Mouse (Mus musculus): Measurements from ENCODE around the gene Tmem132e. TPM values are rescaled to one million over a fixed set of nuclear protein-coding genes. Genes with fewer than 3 reads are reported as not detected.

The Tmem132e gene
- polyA plus RNA-seq (2016; fragmentation: Nextera tagmentation; extraction: Ambion mirVana) = 1.8 and 2.4 TPM in 2 replicates

DNA sequence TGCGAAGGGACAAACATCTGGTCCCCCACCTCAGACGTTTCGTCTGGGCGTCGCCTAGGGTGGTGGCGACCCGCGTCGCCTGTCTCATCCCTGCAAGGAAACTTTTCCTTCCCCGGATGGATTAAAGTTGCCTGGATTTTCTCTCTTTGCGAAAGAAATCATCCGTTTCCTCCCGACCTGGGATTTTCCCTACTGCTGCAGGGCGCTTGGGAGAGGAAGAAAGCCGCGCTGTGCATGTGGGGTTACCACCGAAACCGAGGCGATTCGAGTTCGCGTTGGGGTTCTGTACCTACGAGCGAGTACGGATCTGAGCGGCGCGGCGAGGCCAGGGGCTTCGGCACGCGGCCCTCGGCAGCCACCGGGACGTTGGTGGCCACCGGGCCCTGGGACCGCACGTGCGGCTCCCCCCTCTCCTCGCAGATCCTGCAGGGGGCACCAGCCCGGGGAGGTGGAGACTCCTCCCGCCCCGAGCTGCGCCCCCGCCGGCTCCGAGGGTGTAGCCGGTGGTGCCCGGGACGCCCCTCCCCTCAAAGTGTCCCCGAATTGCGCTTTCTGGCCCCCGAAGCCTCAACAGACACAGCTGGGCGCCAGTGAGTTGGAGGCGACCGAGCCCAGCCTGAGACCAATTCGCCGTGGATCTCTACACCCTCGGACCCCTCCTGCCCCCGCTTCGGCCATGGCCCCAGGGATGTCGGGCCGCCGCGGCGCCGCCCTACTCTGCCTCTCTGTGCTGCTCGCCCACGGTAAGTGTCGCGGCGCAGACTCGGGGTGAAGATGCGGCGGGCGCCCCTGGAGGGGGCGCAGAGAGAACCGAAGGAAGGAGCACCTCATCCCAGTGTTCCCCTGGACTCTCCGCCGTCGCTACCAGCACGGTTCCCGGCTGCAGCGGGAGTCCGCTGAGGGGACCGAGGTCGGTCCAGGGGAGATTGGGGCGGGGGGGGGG lies at the start of gene Tmem132e:
Tmem132e (plus strand) TSS at position 530 of the 943 bp plus-strand sequence.
- H3K4me1 ChIP-seq = peaks cover 16% of the 10 kb centered on the region
- peak within 1 kb of the TSS; percentile 96 for H3K4me2 ChIP-seq (replicated peaks)
- peak within 1 kb of the TSS; percentile 60 for H3K4me3 ChIP-seq
- no peak within 1 kb of the TSS for H3K27ac ChIP-seq
- WGBS = under 1% methylated on average over 85 of the region's 88 CpGs
- H3K36me3 ChIP-seq = no peaks in the 10 kb centered on the region
- ATAC-seq (ENCODE audit: insufficient number of reproducible peaks, insufficient read depth, low FRiP score, low TSS enrichment) = peak; percentile 29; the same call in 1 of the 2 replicates
- peak within 1 kb of the TSS; percentile 57 for H3K9ac ChIP-seq
- peaks cover 93% of the 10 kb centered on the region for H3K27me3 ChIP-seq
- no peaks in the 10 kb centered on the region for H3K9me3 ChIP-seq

DNA sequence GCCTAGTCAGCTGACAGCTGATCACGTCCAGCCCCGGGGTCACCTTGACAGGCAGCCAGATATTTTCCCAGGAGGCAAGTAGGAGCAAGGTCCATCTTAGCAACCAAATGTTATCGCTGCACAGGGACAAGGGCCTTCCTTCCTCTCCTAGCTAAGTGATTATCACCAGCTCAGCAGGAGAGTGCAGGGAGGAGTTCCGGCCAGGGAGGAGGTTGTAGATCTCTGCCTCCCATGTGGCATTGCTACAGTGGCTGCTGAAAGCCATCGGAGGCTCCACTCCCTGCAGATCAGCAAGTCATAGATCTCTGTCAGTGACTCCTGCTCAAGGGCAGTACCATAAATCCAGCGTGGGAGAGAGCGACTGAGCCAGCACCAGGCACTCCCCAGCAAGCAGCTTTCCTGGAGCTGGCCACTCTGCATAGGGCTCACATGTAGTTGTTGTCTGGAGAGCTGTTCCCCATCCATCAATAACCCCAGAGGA lies 48.7 kb upstream of the Tmem132e start:
- Histone ChIP-seq H3K27ac (0 out of 2 replicates have a peak overlapping the region, but pooled peaks have one; percentile 23), H3K9ac (no peak overlapping the region), H3K4me3 (no peak overlapping the region), H3K4me1 (0 out of 2 replicates have a peak, but pooled peaks cover 4% of the 10 kb centered on the region), H3K27me3 (no peaks in the 10 kb centered on the region), H3K4me2 (replicated peaks) (no peak overlapping the region), H3K36me3 (no peaks in the 10 kb centered on the region), H3K9me3 (no peaks in the 10 kb centered on the region)
- ATAC-seq (ENCODE audit: insufficient number of reproducible peaks, insufficient read depth, low FRiP score, low TSS enrichment) = no peak
- 43% methylated on average over 7 of the region's 7 CpGs for WGBS

DNA sequence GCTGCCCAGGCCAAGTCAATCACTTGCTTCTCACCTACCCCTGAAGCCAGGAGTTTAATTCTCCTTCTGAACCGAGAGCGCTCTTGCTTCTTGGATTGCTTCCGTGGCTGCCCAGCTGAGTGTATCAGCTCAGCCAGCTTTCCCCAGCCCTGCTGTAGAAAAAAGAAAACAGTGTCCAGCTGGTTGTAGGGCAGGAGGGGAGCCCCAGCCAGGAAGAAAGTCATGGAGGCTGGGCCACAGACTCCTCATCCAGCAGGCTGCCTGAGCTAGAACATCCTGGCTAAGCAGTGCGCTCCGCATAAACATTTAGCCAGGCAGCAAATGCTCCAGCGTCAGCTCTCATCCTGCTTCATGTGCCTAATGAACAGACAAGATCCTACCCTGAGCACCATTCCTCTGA lies 48.3 kb upstream of the Tmem132e start:
- H3K27ac ChIP-seq = 0 out of 2 replicates have a peak overlapping the region, but pooled peaks have one; percentile 23
- no peaks in the 10 kb centered on the region for H3K9me3 ChIP-seq
- ATAC-seq (ENCODE audit: insufficient number of reproducible peaks, insufficient read depth, low FRiP score, low TSS enrichment) = no peak
- 0 out of 2 replicates have a peak, but pooled peaks cover 4% of the 10 kb centered on the region for H3K4me1 ChIP-seq
- no peak overlapping the region for H3K4me2 ChIP-seq (replicated peaks)
- no peak overlapping the region for H3K4me3 ChIP-seq
- 53% methylated on average over 6 of the region's 6 CpGs for whole genome bisulfite sequencing
- no peaks in the 10 kb centered on the region for H3K36me3 ChIP-seq
- H3K27me3 ChIP-seq = no peaks in the 10 kb centered on the region
- H3K9ac ChIP-seq = no peak overlapping the region

DNA sequence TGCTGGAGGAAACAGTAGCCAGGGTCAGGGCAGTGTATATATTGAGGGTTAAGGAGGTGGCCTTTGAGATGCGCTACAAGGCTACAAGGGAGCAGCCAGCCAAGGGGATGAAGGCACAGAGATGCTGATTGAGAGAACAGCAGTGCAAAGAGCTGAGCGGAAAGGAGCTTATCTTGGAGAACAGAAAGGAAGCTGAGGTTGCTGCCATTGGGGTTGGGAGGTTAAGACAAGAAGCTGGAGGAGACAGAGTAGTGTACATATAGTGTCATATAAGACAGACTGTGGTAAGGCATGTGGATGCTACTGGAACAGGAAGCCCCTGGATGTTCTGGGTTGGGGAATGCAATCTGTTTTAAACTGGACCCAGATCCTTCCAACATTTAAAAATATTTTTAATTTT lies 47.8 kb upstream of the Tmem132e start:
- ATAC-seq (ENCODE audit: insufficient number of reproducible peaks, insufficient read depth, low FRiP score, low TSS enrichment) = no peak
- Histone ChIP-seq H3K9me3 (no peaks in the 10 kb centered on the region), H3K27ac (no peak overlapping the region), H3K4me3 (no peak overlapping the region), H3K36me3 (no peaks in the 10 kb centered on the region), H3K4me2 (replicated peaks) (no peak overlapping the region), H3K27me3 (no peaks in the 10 kb centered on the region), H3K4me1 (0 out of 2 replicates have a peak, but pooled peaks cover 4% of the 10 kb centered on the region), H3K9ac (no peak overlapping the region)
- WGBS = 46% methylated on average over 2 of the region's 2 CpGs

DNA sequence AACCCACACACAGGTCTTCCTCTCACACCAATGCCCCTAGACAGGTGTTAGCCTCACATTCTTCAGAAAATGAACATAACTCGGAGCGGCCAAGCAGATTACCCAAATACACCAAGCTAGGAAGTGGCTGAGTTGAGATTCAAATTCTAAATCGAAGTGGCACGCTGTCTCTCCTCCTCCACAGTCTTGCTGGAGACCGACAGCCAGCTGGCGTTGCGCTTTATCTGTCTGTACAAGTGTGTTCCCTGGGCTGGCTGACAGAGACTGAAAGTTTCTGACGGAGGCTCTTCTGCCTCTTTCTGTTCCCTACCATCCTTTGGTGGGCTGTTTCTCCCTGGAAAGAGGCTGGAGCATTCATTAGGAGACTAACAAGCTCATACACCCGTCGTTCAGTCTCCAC lies 37.7 kb upstream of the Tmem132e start:
- no peaks in the 10 kb centered on the region for H3K36me3 ChIP-seq
- no peaks in the 10 kb centered on the region for H3K27me3 ChIP-seq
- 84% methylated on average over 10 of the region's 10 CpGs for WGBS
- ATAC-seq (ENCODE audit: insufficient number of reproducible peaks, insufficient read depth, low FRiP score, low TSS enrichment) = no peak
- H3K9ac ChIP-seq = no peak overlapping the region
- no peak overlapping the region for H3K4me2 ChIP-seq (replicated peaks)
- H3K27ac ChIP-seq = no peak overlapping the region
- no peaks in the 10 kb centered on the region for H3K9me3 ChIP-seq
- no peaks in the 10 kb centered on the region for H3K4me1 ChIP-seq
- H3K4me3 ChIP-seq = no peak overlapping the region

DNA sequence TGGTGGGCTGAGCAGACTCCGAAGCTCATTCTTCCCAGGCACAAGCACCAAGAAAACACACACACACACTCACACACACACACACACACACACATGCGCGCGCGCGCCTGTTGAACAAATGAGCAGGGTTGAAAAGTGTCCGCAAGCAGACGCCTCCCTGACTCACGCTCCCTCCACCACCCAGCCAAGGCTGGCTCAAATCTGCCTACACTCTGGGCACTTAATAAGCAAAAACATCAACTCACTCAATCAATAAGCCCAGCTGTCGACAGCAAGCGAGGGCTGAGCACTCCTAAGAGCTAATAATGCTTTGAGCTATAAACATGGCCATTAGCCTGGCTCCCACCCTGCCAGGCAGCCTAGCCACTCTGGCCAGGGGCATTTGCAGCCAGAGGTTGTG lies 18.5 kb upstream of the Tmem132e start:
- no peak overlapping the region for H3K27ac ChIP-seq
- 85% methylated on average over 11 of the region's 11 CpGs for WGBS
- H3K4me3 ChIP-seq = no peak overlapping the region
- no peak for ATAC-seq (ENCODE audit: insufficient number of reproducible peaks, insufficient read depth, low FRiP score, low TSS enrichment)
- H3K9ac ChIP-seq = no peak overlapping the region
- no peaks in the 10 kb centered on the region for H3K4me1 ChIP-seq
- H3K27me3 ChIP-seq = no peaks in the 10 kb centered on the region
- no peak overlapping the region for H3K4me2 ChIP-seq (replicated peaks)
- H3K36me3 ChIP-seq = no peaks in the 10 kb centered on the region
- no peaks in the 10 kb centered on the region for H3K9me3 ChIP-seq

DNA sequence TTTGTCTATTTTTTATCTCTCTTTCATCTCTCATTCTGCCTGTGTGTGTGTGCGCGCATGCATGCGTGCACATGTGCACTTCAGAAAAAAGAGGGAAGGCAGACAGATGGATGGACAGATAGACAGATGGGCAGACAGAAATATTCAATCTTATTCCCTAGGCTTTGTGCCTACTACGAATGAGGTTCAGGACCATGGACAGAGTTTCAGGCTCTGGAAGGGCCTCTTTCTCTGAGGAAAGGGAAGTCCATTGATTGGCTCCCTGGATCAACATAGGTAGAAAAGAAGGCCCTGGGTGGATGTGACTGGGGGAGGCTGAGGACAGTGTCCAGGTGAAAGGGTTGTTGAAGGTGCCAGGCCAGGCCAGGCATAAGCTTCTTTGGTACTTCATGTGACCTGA lies 17.1 kb upstream of the Tmem132e start:
- Histone ChIP-seq H3K4me1 (no peaks in the 10 kb centered on the region), H3K27ac (no peak overlapping the region), H3K27me3 (no peaks in the 10 kb centered on the region), H3K36me3 (no peaks in the 10 kb centered on the region), H3K4me3 (no peak overlapping the region), H3K4me2 (replicated peaks) (no peak overlapping the region), H3K9ac (no peak overlapping the region), H3K9me3 (no peaks in the 10 kb centered on the region)
- 71% methylated on average over 4 of the region's 4 CpGs for WGBS
- ATAC-seq (ENCODE audit: insufficient number of reproducible peaks, insufficient read depth, low FRiP score, low TSS enrichment) = no peak

DNA sequence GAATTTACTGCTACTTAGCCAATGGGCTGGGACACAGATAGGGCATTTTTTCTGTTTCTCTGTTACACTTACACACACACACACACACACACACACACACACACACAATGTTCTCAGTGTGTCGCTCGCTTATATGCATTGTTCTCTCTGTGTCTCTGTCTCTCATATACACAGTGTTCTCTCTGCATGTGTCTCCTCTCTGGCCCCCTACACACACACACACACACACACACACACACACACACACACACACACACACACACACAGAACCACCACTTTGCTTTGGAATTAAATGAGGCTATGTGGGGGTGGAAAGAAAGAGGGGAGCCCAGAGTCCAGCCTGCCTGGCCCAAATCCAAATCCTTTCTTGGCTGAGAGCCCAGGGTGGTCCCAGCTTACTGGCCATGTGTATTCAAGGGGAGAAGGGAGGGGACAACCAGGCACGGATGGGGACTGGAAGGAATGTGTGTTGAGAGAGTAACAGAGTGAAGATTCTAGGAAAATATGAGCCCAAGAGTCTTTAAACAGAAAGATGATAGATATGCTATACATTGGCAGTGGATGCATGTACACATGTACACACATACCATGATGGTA lies 8.0 kb upstream of the Tmem132e start:
- no peaks in the 10 kb centered on the region for H3K36me3 ChIP-seq
- H3K9ac ChIP-seq = no peak overlapping the region
- peaks cover 10% of the 10 kb centered on the region; the same call in 1 of the 2 replicates for H3K4me1 ChIP-seq
- H3K27ac ChIP-seq = no peak overlapping the region
- no peaks in the 10 kb centered on the region for H3K9me3 ChIP-seq
- H3K4me3 ChIP-seq = no peak overlapping the region
- peak; percentile 69; the same call in 1 of the 2 replicates for ATAC-seq (ENCODE audit: insufficient number of reproducible peaks, insufficient read depth, low FRiP score, low TSS enrichment)
- WGBS = 49% methylated on average over 3 of the region's 3 CpGs
- H3K4me2 ChIP-seq (replicated peaks) = no peak overlapping the region
- H3K27me3 ChIP-seq = peaks cover 33% of the 10 kb centered on the region

DNA sequence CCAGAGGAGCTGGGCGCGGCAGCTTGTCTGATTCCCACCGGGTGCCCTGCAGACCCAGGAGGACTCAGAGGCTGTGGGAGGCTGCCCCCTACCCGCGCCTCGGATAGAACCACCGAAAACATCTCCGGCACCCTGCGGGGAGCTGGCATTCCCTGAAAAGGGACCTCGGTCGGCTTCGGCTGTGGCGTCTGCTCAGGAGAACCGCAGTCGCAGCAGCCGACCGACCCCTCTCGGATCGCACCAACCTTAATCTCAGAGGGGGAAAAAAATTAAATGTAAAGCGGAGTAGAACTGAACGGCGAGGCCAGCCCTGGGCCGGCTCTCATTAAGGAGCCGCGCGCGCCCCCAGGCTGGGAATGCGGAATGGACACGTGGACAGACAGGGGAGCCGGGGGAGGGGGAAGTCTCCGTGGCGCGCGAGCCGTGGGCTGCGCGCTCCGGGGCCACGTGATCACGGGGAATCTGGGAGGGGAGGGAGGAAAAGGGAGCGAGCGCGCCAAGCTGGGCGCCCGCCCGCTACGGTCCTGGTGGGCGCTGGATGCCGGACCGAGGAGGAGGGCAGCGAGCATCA lies 1.6 kb upstream of the Tmem132e start:
- under 1% methylated on average over 51 of the region's 51 CpGs for WGBS
- peaks cover 16% of the 10 kb centered on the region for H3K4me1 ChIP-seq
- no peak overlapping the region; the same call in 1 of the 2 replicates for H3K27ac ChIP-seq
- peak overlapping the region; percentile 60 for H3K4me3 ChIP-seq
- ATAC-seq (ENCODE audit: insufficient number of reproducible peaks, insufficient read depth, low FRiP score, low TSS enrichment) = peak; percentile 57; the same call in 1 of the 2 replicates
- H3K9ac ChIP-seq = no peak overlapping the region
- H3K36me3 ChIP-seq = no peaks in the 10 kb centered on the region
- no peaks in the 10 kb centered on the region for H3K9me3 ChIP-seq
- H3K4me2 ChIP-seq (replicated peaks) = peak overlapping the region; percentile 96
- H3K27me3 ChIP-seq = peaks cover 96% of the 10 kb centered on the region

DNA sequence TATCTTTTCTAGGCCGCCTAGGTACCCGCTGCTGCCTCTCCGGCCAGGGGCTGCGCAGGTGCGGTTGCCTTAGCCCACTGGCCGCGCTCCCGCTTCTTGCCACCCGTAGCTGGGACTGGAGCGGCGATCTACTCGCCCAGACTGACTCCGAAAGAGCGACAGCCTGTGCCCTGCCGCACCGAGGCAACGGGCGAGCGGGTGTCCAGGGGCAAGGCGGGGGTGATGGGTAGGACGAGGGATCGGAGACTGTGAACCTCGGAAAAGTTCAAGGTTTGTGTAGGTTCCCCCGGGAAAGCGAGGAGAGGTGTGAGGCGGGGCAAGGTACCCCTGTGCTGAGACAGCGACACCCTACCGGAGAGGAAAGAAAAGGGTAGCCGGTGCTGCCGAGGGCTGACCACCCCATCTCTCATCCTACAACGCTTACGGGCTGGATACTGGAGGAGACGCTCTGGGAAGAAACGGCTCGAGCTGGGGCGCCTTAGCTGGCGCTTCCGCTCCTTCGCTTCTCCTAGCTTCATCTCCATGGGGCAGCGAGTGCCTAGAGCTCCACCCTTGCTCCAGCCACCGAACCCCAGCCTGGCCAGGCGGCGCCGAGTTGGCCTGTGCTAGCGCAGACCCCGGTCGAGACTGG lies 874 bp upstream of the Tmem132e start:
- ATAC-seq (ENCODE audit: insufficient number of reproducible peaks, insufficient read depth, low FRiP score, low TSS enrichment) = 0 out of 2 replicates have a peak, but pooled peaks have one; percentile 42
- Histone ChIP-seq H3K27ac (no peak overlapping the region), H3K36me3 (no peaks in the 10 kb centered on the region), H3K4me2 (replicated peaks) (peak overlapping the region; percentile 96), H3K4me3 (peak overlapping the region; percentile 60), H3K9me3 (no peaks in the 10 kb centered on the region), H3K4me1 (peaks cover 16% of the 10 kb centered on the region), H3K9ac (peak overlapping the region; percentile 57; the same call in 1 of the 2 replicates), H3K27me3 (peaks cover 96% of the 10 kb centered on the region)
- 1% methylated on average over 47 of the region's 47 CpGs for WGBS

All from embryonic facial prominence, embryonic 12.5 days (tissue).